Mouse (Mus musculus): ENCODE measurements around the gene Dmxl2.
A peak's percentile ranks its signal among the peaks of the same experiment; 100 is the strongest.

Gene Dmxl2

GRCm38 (mm10) chr9:54499791-54500190 is 1.6 kb downstream of the Dmxl2 start:
- no peak for DNase-seq (ENCODE audit: low read depth, low spot score)

GRCm38 (mm10) chr9:54499291-54499690 is 2.1 kb downstream of the Dmxl2 start:
- no peak for DNase-seq (ENCODE audit: low read depth, low spot score)

GRCm38 (mm10) chr9:54490431-54490830 is 11.0 kb downstream of the Dmxl2 start:
- DNase-seq (ENCODE audit: low read depth, low spot score), result no peak

- DNase-seq (ENCODE audit: low read depth, low spot score), result no peak
These were observed 11.8 kb downstream of the Dmxl2 start for GRCm38 (mm10) chr9:54489599-54489998.

- DNase-seq (ENCODE audit: low read depth, low spot score), result no peak
These were observed 16.5 kb downstream of the Dmxl2 start for GRCm38 (mm10) chr9:54484927-54485326.

GRCm38 (mm10) chr9:54483215-54483614 is 18.2 kb downstream of the Dmxl2 start:
- DNase-seq (ENCODE audit: low read depth, low spot score), result peak; percentile 25

- no peak for DNase-seq (ENCODE audit: low read depth, low spot score)
These were observed 18.7 kb downstream of the Dmxl2 start for GRCm38 (mm10) chr9:54482763-54483162.

- DNase-seq (ENCODE audit: low read depth, low spot score), result no peak
These were observed 22.4 kb downstream of the Dmxl2 start for GRCm38 (mm10) chr9:54479054-54479453.

GRCm38 (mm10) chr9:54478117-54478516 is 23.3 kb downstream of the Dmxl2 start:
- DNase-seq (ENCODE audit: low read depth, low spot score), result peak; percentile 9

- DNase-seq (ENCODE audit: low read depth, low spot score), result no peak
These were observed 26.9 kb downstream of the Dmxl2 start for GRCm38 (mm10) chr9:54474546-54474945.

GRCm38 (mm10) chr9:54474031-54474430 is 27.4 kb downstream of the Dmxl2 start:
- no peak for DNase-seq (ENCODE audit: low read depth, low spot score)

- DNase-seq (ENCODE audit: low read depth, low spot score), result no peak
These were observed 28.6 kb downstream of the Dmxl2 start for GRCm38 (mm10) chr9:54472784-54473183.

GRCm38 (mm10) chr9:54469339-54469738 is 32.1 kb downstream of the Dmxl2 start:
- no peak for DNase-seq (ENCODE audit: low read depth, low spot score)

- peak; percentile 2 for DNase-seq (ENCODE audit: low read depth, low spot score)
These were observed 33.9 kb downstream of the Dmxl2 start for GRCm38 (mm10) chr9:54467433-54467933.

GRCm38 (mm10) chr9:54463483-54464054 is 37.9 kb downstream of the Dmxl2 start:
- no peak for DNase-seq (ENCODE audit: low read depth, low spot score)

- DNase-seq (ENCODE audit: low read depth, low spot score), result no peak
These were observed 62.4 kb downstream of the Dmxl2 start for GRCm38 (mm10) chr9:54439015-54439414.

- peak; percentile 73 for DNase-seq (ENCODE audit: low read depth, low spot score)
These were observed 63.2 kb downstream of the Dmxl2 start for GRCm38 (mm10) chr9:54438246-54438645.

GRCm38 (mm10) chr9:54416238-54416637 is 85.2 kb downstream of the Dmxl2 start:
- peak; percentile 48 for DNase-seq (ENCODE audit: low read depth, low spot score)

GRCm38 (mm10) chr9:54356756-54357155 is 144.7 kb downstream of the Dmxl2 start:
- peak; percentile 69 for DNase-seq (ENCODE audit: low read depth, low spot score)

- DNase-seq (ENCODE audit: low read depth, low spot score), result peak; percentile 61
These were observed 159.4 kb downstream of the Dmxl2 start for GRCm38 (mm10) chr9:54342026-54342425.

- peak; percentile 80 for DNase-seq (ENCODE audit: low read depth, low spot score)
These were observed 164.8 kb downstream of the Dmxl2 start for GRCm38 (mm10) chr9:54336532-54337144.

GRCm38 (mm10) chr9:54335582-54335981 is 165.8 kb downstream of the Dmxl2 start:
- DNase-seq (ENCODE audit: low read depth, low spot score), result no peak

GRCm38 (mm10) chr9:54329201-54329600 is 172.2 kb downstream of the Dmxl2 start:
- no peak for DNase-seq (ENCODE audit: low read depth, low spot score)

Data from ZHBTc4 (cell line).